Mouse (Mus musculus) thymus, adult 2 months (tissue): Measurements from ENCODE around the gene Cd9.

ENCODE experiments used
- CTCF ChIP-seq: fragments of 200-500 bp; IDR thresholded peaks from 2 replicates; pipeline ENCODE4 v1.5.1; 2012; ENCODE audit warnings: mild to moderate bottlenecking, control low read depth, low read length, moderate library complexity, borderline replicate concordance; ENCODE audit not compliant: control insufficient read depth, poor library complexity, insufficient read depth; ENCODE audit errors: extremely low read depth
- POLR2A ChIP-seq: fragments of 200-500 bp; IDR thresholded peaks from 2 replicates; pipeline ENCODE4 v1.6.1; 2012; ENCODE audit warnings: mild to moderate bottlenecking, low read length, control low read depth, moderate library complexity; ENCODE audit not compliant: control insufficient read depth, poor library complexity, insufficient read depth; ENCODE audit errors: extremely low read depth

- no peak for TF ChIP-seq CTCF
- TF ChIP-seq POLR2A, result no peak
Observed at GRCm38 (mm10) chr6:125495361-125495760, 770 bp upstream of the Cd9 start.
